Mouse (Mus musculus) large intestine, adult 2 months (tissue): ENCODE results near the gene Lrmda. TPM values are rescaled to one million over a fixed set of nuclear protein-coding genes. Genes with fewer than 3 reads are reported as not detected.

ENCODE experiments used
- DNase-seq: peaks from one replicate; pipeline ENCODE4 v3.0.0-alpha.2; 2012; ENCODE audit warnings: low read depth, low spot score
- WGBS: fragments of 180-500 bp; shearing (Covaris S2); methylation state at CpG from one replicate; pipeline ENCODE4 v1.1.7; 2018; 5-methylcytosine and 5-hydroxymethylcytosine counted together
- polyA plus RNA-seq: library from polyadenylated mRNA; depleted of rRNA; stranded (reverse); fragments of >200 nt; gene quantifications from 2 replicates; pipeline ENCODE4 v1.2.3, GENCODE M21; 2012

The Lrmda gene
- polyA plus RNA-seq, 1 experiment: 0.12 TPM

GRCm38 (mm10) chr14:22514362-22515084 is 495.0 kb downstream of the Lrmda start:
- WGBS: 41% methylated on average over 5 of the region's 5 CpGs
- no peak for DNase-seq

- no peak for DNase-seq
- 61% methylated on average over 3 of the region's 3 CpGs for WGBS
Measured at GRCm38 (mm10) chr14:22530706-22531105, 511.2 kb downstream of the Lrmda start.

- WGBS: 56% methylated on average over 3 of the region's 3 CpGs
Measured at GRCm38 (mm10) chr14:22533501-22533900, 514.0 kb downstream of the Lrmda start.

GRCm38 (mm10) chr14:22545887-22546675 is 526.6 kb downstream of the Lrmda start:
- DNase-seq: no peak
- WGBS: 57% methylated on average over 8 of the region's 8 CpGs

More at GRCm38 (mm10) chr14:22533501-22533900, 514.0 kb downstream of the Lrmda start:
- DNase-seq: no peak

GRCm38 (mm10) chr14:22546676-22546984 is 527.1 kb downstream of the Lrmda start:
- WGBS: 83% methylated on average over 4 of the region's 4 CpGs
- DNase-seq: no peak

- WGBS: 59% methylated on average over 2 of the region's 2 CpGs
- DNase-seq: no peak
Measured at GRCm38 (mm10) chr14:22548286-22548685, 528.8 kb downstream of the Lrmda start.

GRCm38 (mm10) chr14:22549166-22549565 is 529.7 kb downstream of the Lrmda start:
- 91% methylated on average over 2 of the region's 2 CpGs for WGBS
- DNase-seq: no peak

- WGBS: 80% methylated on average over 4 of the region's 4 CpGs
- DNase-seq: no peak
Measured at GRCm38 (mm10) chr14:22552358-22552757, 532.8 kb downstream of the Lrmda start.

GRCm38 (mm10) chr14:22552841-22553240 is 533.3 kb downstream of the Lrmda start:
- WGBS: 61% methylated on average over 3 of the region's 3 CpGs
- DNase-seq: no peak

GRCm38 (mm10) chr14:22553717-22554116 is 534.2 kb downstream of the Lrmda start:
- 94% methylated on average over 3 of the region's 3 CpGs for WGBS

GRCm38 (mm10) chr14:22572486-22572885 is 553.0 kb downstream of the Lrmda start:
- 74% methylated on average over 5 of the region's 5 CpGs for WGBS
- DNase-seq: no peak

More at GRCm38 (mm10) chr14:22553717-22554116, 534.2 kb downstream of the Lrmda start:
- DNase-seq: no peak

- DNase-seq: no peak
- WGBS: 82% methylated on average over 7 of the region's 7 CpGs
Measured at GRCm38 (mm10) chr14:22573585-22573984, 554.1 kb downstream of the Lrmda start.

- 66% methylated on average over 4 of the region's 4 CpGs for WGBS
Measured at GRCm38 (mm10) chr14:22574006-22574405, 554.5 kb downstream of the Lrmda start.

GRCm38 (mm10) chr14:22576441-22576840 is 556.9 kb downstream of the Lrmda start:
- WGBS: 53% methylated on average over 6 of the region's 6 CpGs
- DNase-seq: no peak

More at GRCm38 (mm10) chr14:22574006-22574405, 554.5 kb downstream of the Lrmda start:
- DNase-seq: no peak

- 54% methylated on average over 13 of the region's 13 CpGs for WGBS
- DNase-seq: no peak
Measured at GRCm38 (mm10) chr14:22577411-22578037, 558.0 kb downstream of the Lrmda start.

GRCm38 (mm10) chr14:22578224-22578623 is 558.7 kb downstream of the Lrmda start:
- 18% methylated on average over 6 of the region's 6 CpGs for WGBS
- DNase-seq: peak; percentile 29

- DNase-seq: no peak
- WGBS: 81% methylated on average over 3 of the region's 3 CpGs
Measured at GRCm38 (mm10) chr14:22578986-22579385, 559.5 kb downstream of the Lrmda start.

- whole genome bisulfite sequencing: 63% methylated on average over 9 of the region's 9 CpGs
- no peak for DNase-seq
Measured at GRCm38 (mm10) chr14:22582065-22582464, 562.6 kb downstream of the Lrmda start.

- DNase-seq: no peak
- WGBS: 61% methylated on average over 4 of the region's 4 CpGs
Measured at GRCm38 (mm10) chr14:22586281-22586680, 566.8 kb downstream of the Lrmda start.

- no peak for DNase-seq
- 78% methylated on average over 4 of the region's 4 CpGs for WGBS
Measured at GRCm38 (mm10) chr14:22586796-22587195, 567.3 kb downstream of the Lrmda start.
